Mouse (Mus musculus): ENCODE results near the gene Gm20388. TPM values are rescaled to one million over a fixed set of nuclear protein-coding genes. Genes with fewer than 3 reads are reported as not detected.

Gm20388 gene
- polyA plus RNA-seq, 1 experiment from 2014 or later = not detected

GRCm38 (mm10) chr8:120113306-120113705 is 202.7 kb downstream of the Gm20388 start:
- Histone ChIP-seq H3K27ac (ENCODE audit: low read length) (peak overlapping the region; percentile 94), H3K27me3 (ENCODE audit: control insufficient read depth, insufficient read depth, low read depth, low read length) (peaks cover 22% of the 10 kb centered on the region), H3K9me3 (ENCODE audit: control insufficient read depth, low read length) (no peaks in the 10 kb centered on the region), H3K36me3 (ENCODE audit: control insufficient read depth, insufficient read depth, low read length) (no peaks in the 10 kb centered on the region), H3K9ac (ENCODE audit: low read length) (peak overlapping the region; percentile 70), H3K4me3 (ENCODE audit: low read length) (peak overlapping the region; percentile 78), H3K4me2 (ENCODE audit: low read depth, low read length) (peak overlapping the region; percentile 99), H3K4me1 (replicated peaks; ENCODE audit: control insufficient read depth, insufficient read depth, low read length) (peaks cover 13% of the 10 kb centered on the region)
- 3% methylated on average over 10 of the region's 10 CpGs for WGBS
- peak; percentile 53 for ATAC-seq (ENCODE audit: low read depth)

GRCm38 (mm10) chr8:120113758-120114255 is 203.2 kb downstream of the Gm20388 start, which contains the start of gene 6430548M08Rik:
Gene 6430548M08Rik, plus strand, starts transcription at chr8:120114152.
- peak within 1 kb of the TSS; percentile 73 for H3K9ac ChIP-seq (ENCODE audit: low read length)
- H3K4me3 ChIP-seq (ENCODE audit: low read length) = peak within 1 kb of the TSS; percentile 78
- peaks cover 13% of the 10 kb centered on the region for H3K4me1 ChIP-seq (replicated peaks; ENCODE audit: control insufficient read depth, insufficient read depth, low read length)
- no peaks in the 10 kb centered on the region for H3K9me3 ChIP-seq (ENCODE audit: control insufficient read depth, low read length)
- no peaks in the 10 kb centered on the region for H3K36me3 ChIP-seq (ENCODE audit: control insufficient read depth, insufficient read depth, low read length)
- ATAC-seq (ENCODE audit: low read depth) = peak; percentile 98
- peak within 1 kb of the TSS; percentile 94 for H3K27ac ChIP-seq (ENCODE audit: low read length)
- peak within 1 kb of the TSS; percentile 99 for H3K4me2 ChIP-seq (ENCODE audit: low read depth, low read length)
- H3K27me3 ChIP-seq (ENCODE audit: control insufficient read depth, insufficient read depth, low read depth, low read length) = peaks cover 22% of the 10 kb centered on the region
- WGBS = under 1% methylated on average over 53 of the region's 61 CpGs

DNA sequence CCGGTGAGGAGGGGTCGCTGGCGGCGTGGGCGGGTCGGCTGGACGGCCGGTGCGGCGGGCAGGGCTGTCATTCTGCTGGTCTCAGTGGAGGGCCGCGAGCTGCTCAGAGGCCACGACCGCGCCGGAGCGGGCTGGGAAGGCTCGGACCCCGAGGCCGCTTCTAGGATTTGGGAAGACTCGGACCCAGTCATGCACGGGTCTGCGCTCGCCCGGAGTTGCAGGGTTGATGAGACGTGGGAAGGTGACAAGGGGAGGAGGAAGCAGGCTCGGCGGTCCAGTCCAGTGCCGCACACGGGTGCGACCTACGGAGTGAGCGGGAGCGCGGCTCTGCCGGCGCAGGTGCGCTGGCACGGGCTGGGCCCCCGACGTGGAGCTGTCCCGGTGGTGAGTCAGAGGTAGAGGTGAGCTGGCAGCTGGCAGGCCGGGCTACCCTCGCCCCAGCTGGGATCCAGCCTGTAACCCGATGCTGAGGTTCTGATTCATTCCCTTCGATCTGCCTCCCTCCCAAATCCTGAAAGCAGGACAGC is 203.7 kb downstream of the Gm20388 start:
- Histone ChIP-seq H3K4me1 (replicated peaks; ENCODE audit: control insufficient read depth, insufficient read depth, low read length) (peaks cover 13% of the 10 kb centered on the region), H3K9me3 (ENCODE audit: control insufficient read depth, low read length) (no peaks in the 10 kb centered on the region), H3K4me3 (ENCODE audit: low read length) (peak overlapping the region; percentile 78), H3K27ac (ENCODE audit: low read length) (no peak overlapping the region), H3K36me3 (ENCODE audit: control insufficient read depth, insufficient read depth, low read length) (no peaks in the 10 kb centered on the region), H3K4me2 (ENCODE audit: low read depth, low read length) (peak overlapping the region; percentile 99), H3K9ac (ENCODE audit: low read length) (peak overlapping the region; percentile 73), H3K27me3 (ENCODE audit: control insufficient read depth, insufficient read depth, low read depth, low read length) (peaks cover 22% of the 10 kb centered on the region)
- peak; percentile 11 for ATAC-seq (ENCODE audit: low read depth)
- under 1% methylated on average over 45 of the region's 46 CpGs for WGBS

- Histone ChIP-seq H3K27me3 (ENCODE audit: control insufficient read depth, insufficient read depth, low read depth, low read length) (peaks cover 22% of the 10 kb centered on the region), H3K4me1 (replicated peaks; ENCODE audit: control insufficient read depth, insufficient read depth, low read length) (peaks cover 13% of the 10 kb centered on the region), H3K4me2 (ENCODE audit: low read depth, low read length) (no peak overlapping the region), H3K9ac (ENCODE audit: low read length) (no peak overlapping the region), H3K36me3 (ENCODE audit: control insufficient read depth, insufficient read depth, low read length) (no peaks in the 10 kb centered on the region), H3K9me3 (ENCODE audit: control insufficient read depth, low read length) (no peaks in the 10 kb centered on the region), H3K27ac (ENCODE audit: low read length) (no peak overlapping the region), H3K4me3 (ENCODE audit: low read length) (no peak overlapping the region)
- ATAC-seq (ENCODE audit: low read depth) = no peak
- WGBS = 72% methylated on average over 7 of the region's 7 CpGs
Observed at GRCm38 (mm10) chr8:120116600-120116999, 206.0 kb downstream of the Gm20388 start.

DNA sequence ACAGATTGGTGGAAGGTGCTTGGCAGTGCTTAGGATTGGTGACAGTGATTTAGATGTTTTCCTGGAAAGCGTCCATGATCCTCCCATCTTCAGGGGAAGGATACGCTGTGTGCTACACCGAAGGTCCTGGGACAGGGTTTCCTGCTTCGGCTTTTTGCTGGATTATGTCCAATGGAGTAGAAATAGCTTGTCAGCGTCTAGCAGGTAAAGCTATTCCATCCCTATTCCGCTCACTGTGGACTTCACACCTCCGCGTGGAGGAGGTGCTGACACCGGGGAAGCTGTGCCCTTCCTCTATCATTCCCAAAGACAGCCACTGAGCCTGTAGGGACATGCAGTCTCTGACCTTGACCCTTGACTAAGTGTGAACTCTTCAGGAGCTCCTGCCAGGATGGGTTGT is 207.5 kb downstream of the Gm20388 start:
- no peak overlapping the region for H3K4me2 ChIP-seq (ENCODE audit: low read depth, low read length)
- 65% methylated on average over 9 of the region's 9 CpGs for WGBS
- H3K4me3 ChIP-seq (ENCODE audit: low read length) = no peak overlapping the region
- H3K27me3 ChIP-seq (ENCODE audit: control insufficient read depth, insufficient read depth, low read depth, low read length) = peaks cover 22% of the 10 kb centered on the region
- H3K27ac ChIP-seq (ENCODE audit: low read length) = no peak overlapping the region
- no peaks in the 10 kb centered on the region for H3K9me3 ChIP-seq (ENCODE audit: control insufficient read depth, low read length)
- H3K9ac ChIP-seq (ENCODE audit: low read length) = no peak overlapping the region
- no peaks in the 10 kb centered on the region for H3K36me3 ChIP-seq (ENCODE audit: control insufficient read depth, insufficient read depth, low read length)
- peaks cover 7% of the 10 kb centered on the region for H3K4me1 ChIP-seq (replicated peaks; ENCODE audit: control insufficient read depth, insufficient read depth, low read length)
- ATAC-seq (ENCODE audit: low read depth) = no peak

DNA sequence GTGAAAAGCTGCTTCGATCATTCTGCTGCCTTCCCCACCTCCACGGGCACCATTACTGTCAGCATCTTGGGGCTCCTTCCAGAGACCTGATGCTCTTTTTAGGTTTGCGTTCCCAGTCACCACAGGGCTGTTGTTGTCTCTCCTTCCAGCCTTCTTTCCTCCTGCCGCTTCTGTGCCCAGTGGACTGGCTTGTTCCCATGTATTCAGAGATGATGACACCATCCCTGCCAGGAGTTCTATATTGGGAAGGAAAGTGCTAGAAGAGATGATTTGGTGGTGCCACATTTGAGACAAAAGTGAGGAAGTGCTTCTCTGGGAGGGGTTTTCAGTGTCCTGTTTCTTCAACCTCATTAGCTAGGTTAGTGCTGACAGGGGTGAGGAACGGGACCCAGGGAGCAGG is 208.2 kb downstream of the Gm20388 start:
- no peaks in the 10 kb centered on the region for H3K9me3 ChIP-seq (ENCODE audit: control insufficient read depth, low read length)
- H3K27me3 ChIP-seq (ENCODE audit: control insufficient read depth, insufficient read depth, low read depth, low read length) = peaks cover 22% of the 10 kb centered on the region
- H3K4me1 ChIP-seq (replicated peaks; ENCODE audit: control insufficient read depth, insufficient read depth, low read length) = peaks cover 7% of the 10 kb centered on the region
- no peaks in the 10 kb centered on the region for H3K36me3 ChIP-seq (ENCODE audit: control insufficient read depth, insufficient read depth, low read length)
- no peak overlapping the region for H3K4me2 ChIP-seq (ENCODE audit: low read depth, low read length)
- H3K4me3 ChIP-seq (ENCODE audit: low read length) = no peak overlapping the region
- no peak overlapping the region for H3K9ac ChIP-seq (ENCODE audit: low read length)
- 70% methylated on average over 5 of the region's 5 CpGs for WGBS
- no peak for ATAC-seq (ENCODE audit: low read depth)
- H3K27ac ChIP-seq (ENCODE audit: low read length) = no peak overlapping the region

DNA sequence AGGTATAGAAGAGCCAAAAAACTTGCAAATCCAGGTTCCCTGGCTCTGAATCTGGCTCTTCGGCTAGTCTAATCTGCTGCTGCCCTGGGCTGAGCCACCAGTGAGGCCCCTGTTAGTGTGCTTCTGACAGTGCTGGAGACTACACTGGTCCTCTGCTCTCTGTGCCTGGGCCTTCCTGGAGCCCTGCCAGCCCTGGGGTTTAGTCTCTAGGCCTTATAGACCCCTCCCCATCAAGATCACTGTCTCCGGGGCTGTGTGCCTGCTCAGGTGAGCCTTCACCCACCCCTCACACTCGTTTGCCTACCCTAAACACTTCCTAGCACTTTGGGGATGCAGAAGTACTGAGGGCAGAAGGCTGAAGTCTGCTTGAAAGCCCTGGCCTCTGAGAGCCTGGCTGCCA is 208.8 kb downstream of the Gm20388 start:
- peaks cover 3% of the 10 kb centered on the region for H3K4me1 ChIP-seq (replicated peaks; ENCODE audit: control insufficient read depth, insufficient read depth, low read length)
- no peak for ATAC-seq (ENCODE audit: low read depth)
- H3K4me2 ChIP-seq (ENCODE audit: low read depth, low read length) = no peak overlapping the region

GRCm38 (mm10) chr8:120119931-120120330 is 209.3 kb downstream of the Gm20388 start:
- no peak overlapping the region for H3K4me3 ChIP-seq (ENCODE audit: low read length)
- no peak overlapping the region for H3K4me2 ChIP-seq (ENCODE audit: low read depth, low read length)
- no peaks in the 10 kb centered on the region for H3K36me3 ChIP-seq (ENCODE audit: control insufficient read depth, insufficient read depth, low read length)
- H3K9ac ChIP-seq (ENCODE audit: low read length) = no peak overlapping the region
- H3K9me3 ChIP-seq (ENCODE audit: control insufficient read depth, low read length) = no peaks in the 10 kb centered on the region
- peaks cover 2% of the 10 kb centered on the region; the same call in 1 of the 2 replicates for H3K4me1 ChIP-seq (replicated peaks; ENCODE audit: control insufficient read depth, insufficient read depth, low read length)
- no peak overlapping the region for H3K27ac ChIP-seq (ENCODE audit: low read length)
- WGBS = 69% methylated on average over 6 of the region's 6 CpGs
- no peak for ATAC-seq (ENCODE audit: low read depth)
- H3K27me3 ChIP-seq (ENCODE audit: control insufficient read depth, insufficient read depth, low read depth, low read length) = peaks cover 16% of the 10 kb centered on the region

More for the DNA sequence above, 208.8 kb downstream of the Gm20388 start:
- no peaks in the 10 kb centered on the region for H3K9me3 ChIP-seq (ENCODE audit: control insufficient read depth, low read length)
- no peak overlapping the region for H3K27ac ChIP-seq (ENCODE audit: low read length)
- H3K27me3 ChIP-seq (ENCODE audit: control insufficient read depth, insufficient read depth, low read depth, low read length) = peaks cover 21% of the 10 kb centered on the region
- no peaks in the 10 kb centered on the region for H3K36me3 ChIP-seq (ENCODE audit: control insufficient read depth, insufficient read depth, low read length)
- WGBS = 41% methylated on average over 3 of the region's 3 CpGs
- H3K4me3 ChIP-seq (ENCODE audit: low read length) = no peak overlapping the region
- H3K9ac ChIP-seq (ENCODE audit: low read length) = no peak overlapping the region

GRCm38 (mm10) chr8:120120951-120121350 is 210.3 kb downstream of the Gm20388 start:
- H3K9me3 ChIP-seq (ENCODE audit: control insufficient read depth, low read length) = no peaks in the 10 kb centered on the region
- H3K27me3 ChIP-seq (ENCODE audit: control insufficient read depth, insufficient read depth, low read depth, low read length) = peaks cover 5% of the 10 kb centered on the region
- H3K36me3 ChIP-seq (ENCODE audit: control insufficient read depth, insufficient read depth, low read length) = no peaks in the 10 kb centered on the region
- no peak overlapping the region for H3K4me2 ChIP-seq (ENCODE audit: low read depth, low read length)
- H3K9ac ChIP-seq (ENCODE audit: low read length) = no peak overlapping the region
- WGBS = 54% methylated on average over 5 of the region's 5 CpGs
- H3K4me1 ChIP-seq (replicated peaks; ENCODE audit: control insufficient read depth, insufficient read depth, low read length) = peaks cover 7% of the 10 kb centered on the region
- H3K27ac ChIP-seq (ENCODE audit: low read length) = no peak overlapping the region
- no peak for ATAC-seq (ENCODE audit: low read depth)
- H3K4me3 ChIP-seq (ENCODE audit: low read length) = no peak overlapping the region
